In the genomic region with DNA sequence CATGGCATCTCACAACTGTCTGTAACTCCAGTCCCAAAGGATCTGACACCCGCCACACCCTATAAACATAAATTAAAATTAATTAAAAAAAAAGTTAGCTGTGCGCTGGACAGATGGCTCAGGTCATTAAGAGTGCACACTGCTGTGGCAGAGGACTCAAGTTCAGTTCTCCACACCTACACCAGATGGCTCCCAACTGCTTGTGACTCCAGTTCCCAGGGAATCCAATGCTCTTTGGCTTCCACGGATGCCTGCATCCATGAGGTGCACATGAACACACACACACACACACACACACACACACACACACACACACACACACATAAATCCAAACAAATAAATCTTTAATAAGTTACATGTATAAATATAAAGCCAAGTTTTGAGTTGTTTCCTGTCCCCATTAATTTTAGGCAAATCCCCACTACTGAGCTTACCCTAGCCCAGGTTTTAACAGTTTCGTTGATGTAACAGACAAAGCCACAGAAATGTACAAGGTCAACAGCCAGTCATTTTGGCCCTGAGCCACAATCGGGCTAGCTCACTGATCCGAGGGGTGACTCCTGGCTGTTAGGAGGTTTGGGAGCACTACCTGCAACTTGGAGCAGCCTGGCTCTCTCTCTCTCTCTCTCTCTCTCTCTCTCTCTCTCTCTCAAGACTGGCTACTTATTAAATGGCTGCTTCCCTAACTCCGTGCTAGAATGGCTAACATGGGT, we compare ENCODE assay signal across 9 mouse cellular contexts. TPM values are rescaled to one million over a fixed set of nuclear protein-coding genes. Genes with fewer than 3 reads are reported as not detected.
DNase-seq lines count a peak whose midpoint lies in the region; ATAC-seq and TF ChIP-seq lines count a peak whose summit lies in the region.
"Had no signal": no experiment of that assay in that cellular context is flagged by ENCODE, and none has a peak within 500 bp of the region (broad histone marks: within the 10 kb centered on the region; RNA-seq: fewer than 3 reads in every experiment).

No protein-coding gene starts in this region.

- no peaks in the 10 kb centered on the region for H3K9me3 ChIP-seq in lung, postnatal 0 days (ENCODE audit: low read length)

- H3K4me1 ChIP-seq in lung, postnatal 0 days (ENCODE audit: insufficient read depth, low read depth, low read length) = no peaks in the 10 kb centered on the region

- no peak overlapping the region for H3K4me2 ChIP-seq in lung, postnatal 0 days (replicated peaks; ENCODE audit: low read depth, low read length)

- H3K4me3 ChIP-seq in lung, postnatal 0 days (ENCODE audit: low read depth, low read length) = no peak overlapping the region

- no peak overlapping the region for H3K27ac ChIP-seq in lung, postnatal 0 days (ENCODE audit: low read length)

- no peak for ATAC-seq in lung, postnatal 0 days

- DNase-seq in lung, postnatal 0 days (ENCODE audit: low spot score) = no peak
- DNase-seq in lung, postnatal 10 days = no peak
- DNase-seq in adrenal gland, postnatal 25 days = peak; percentile 60
- DNase-seq in kidney, adult 11 months = peak; percentile 66
- DNase-seq in retina, postnatal 1 day = peak; percentile 49
- DNase-seq in spleen, postnatal 10 days (ENCODE audit: low spot score in 2 of 2) = no peak
- no peak for DNase-seq in thymus, postnatal 4 days
- DNase-seq: left cerebral cortex, postnatal 4 days had no signal

- no peak for TF ChIP-seq EP300 in lung, postnatal 0 days (IDR thresholded peaks at IDR 0.05)

- 60% methylated on average over 7 of the region's 7 CpGs for WGBS in lung, postnatal 0 days

- no peaks in the 10 kb centered on the region for H3K27me3 ChIP-seq in lung, postnatal 0 days (replicated peaks; ENCODE audit: insufficient read depth, low read length)

- TF ChIP-seq CTCF in lung, postnatal 0 days (IDR thresholded peaks at IDR 0.05) = peak; percentile 20; the same call in 1 of the 2 replicates

- no peak overlapping the region for H3K9ac ChIP-seq in lung, postnatal 0 days (replicated peaks; ENCODE audit: low read depth)

- no peaks in the 10 kb centered on the region for H3K36me3 ChIP-seq in lung, postnatal 0 days (ENCODE audit: insufficient read depth, low read length)

RNA-seq across cellular contexts. Expression of gene Tspo2, which starts 8.4 kb away (rescaled TPM):
- 2.0 and 3.1 TPM in 2 replicates for polyA plus RNA-seq in lung, postnatal 0 days (2015; fragmentation: Nextera tagmentation; extraction: Ambion mirVana)
- total RNA-seq in adrenal gland, postnatal 25 days (2021) = not detected in 2 replicates
- total RNA-seq: gastrocnemius, adult 8-10 months had no signal

RNA-seq across cellular contexts. Expression of gene Apobec2, which starts 10.2 kb away (rescaled TPM):
- polyA plus RNA-seq in lung, postnatal 0 days (2015; fragmentation: Nextera tagmentation; extraction: Ambion mirVana) = 5.6 and 6.5 TPM in 2 replicates
- total RNA-seq in adrenal gland, postnatal 25 days (2021) = 1.3 and 1.5 TPM in 2 replicates

RNA-seq across cellular contexts. Expression of gene Unc5cl, which starts 11.8 kb away (rescaled TPM):
- 0.44 and 0.69 TPM in 2 replicates for polyA plus RNA-seq in lung, postnatal 0 days (2015; fragmentation: Nextera tagmentation; extraction: Ambion mirVana)
- total RNA-seq in adrenal gland, postnatal 25 days (2021) = not detected in 2 replicates
- total RNA-seq: gastrocnemius, adult 8-10 months had no signal

RNA-seq across cellular contexts. Expression of gene Oard1, which starts 33.1 kb away (rescaled TPM):
- polyA plus RNA-seq in lung, postnatal 0 days (2015; fragmentation: Nextera tagmentation; extraction: Ambion mirVana) = 43.9 and 45.8 TPM in 2 replicates
- 21.5 and 31.2 TPM in 2 replicates for total RNA-seq in adrenal gland, postnatal 25 days (2021)

RNA-seq across cellular contexts. Expression of gene Nfya, which starts 33.2 kb away (rescaled TPM):
- polyA plus RNA-seq in lung, postnatal 0 days (2015; fragmentation: Nextera tagmentation; extraction: Ambion mirVana) = 5.6 and 8.5 TPM in 2 replicates
- total RNA-seq in adrenal gland, postnatal 25 days (2021) = 36.6 and 39.2 TPM in 2 replicates

Comparison
In these comparisons a context has a peak if more than half of its experiments do, and no peak if none do; other contexts are left out.
1. DNase-seq: peak in adrenal gland, postnatal 25 days (single experiment), kidney, adult 11 months (single experiment) and retina, postnatal 1 day (single experiment); none in lung, postnatal 0 days (single experiment), lung, postnatal 10 days (single experiment), spleen, postnatal 10 days (0 of 2) and thymus, postnatal 4 days (single experiment).